Mouse (Mus musculus) layer of hippocampus, adult 9-10 months (tissue): ENCODE measurements around the gene Rptor.

Source experiments
- DNase-seq: peaks from one replicate; pipeline ENCODE4 v3.0.0; 2022; ENCODE audit warnings: low spot score

Gene Rptor

DNA sequence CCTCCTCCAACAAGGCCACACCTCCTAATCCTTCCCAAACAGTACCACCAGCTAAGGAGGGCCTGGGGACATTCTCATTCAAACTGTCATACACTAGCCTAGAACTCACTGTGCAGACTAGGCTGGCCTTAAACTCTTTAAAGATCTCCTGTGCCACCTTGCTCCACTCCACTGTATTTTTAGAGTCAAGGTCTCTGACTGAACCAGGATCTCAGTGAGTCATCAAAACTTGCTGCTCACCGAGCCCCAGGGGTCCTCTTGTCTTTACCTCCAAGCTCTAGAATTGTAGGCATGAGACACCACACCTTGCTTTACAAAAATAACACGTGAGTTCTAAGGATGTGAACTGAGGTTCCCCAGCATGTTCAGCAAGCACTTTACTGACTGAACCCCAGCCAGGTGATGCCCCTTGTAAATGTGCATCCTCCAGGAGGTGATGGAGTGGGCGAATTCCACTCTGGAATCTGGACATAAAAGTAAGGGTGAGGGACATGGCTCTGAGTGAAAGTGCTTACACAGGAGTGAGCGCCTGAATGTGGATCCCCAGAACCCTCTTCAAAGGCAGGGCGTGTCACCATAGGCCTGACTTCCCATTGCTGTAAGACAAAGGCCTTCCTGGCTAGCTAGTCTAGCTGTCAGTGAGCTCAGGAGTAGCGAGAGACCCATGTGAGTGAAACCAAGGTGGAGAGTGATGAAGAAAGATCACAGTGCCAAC, 89.6 kb downstream of the Rptor start:
- no peak for DNase-seq

DNA sequence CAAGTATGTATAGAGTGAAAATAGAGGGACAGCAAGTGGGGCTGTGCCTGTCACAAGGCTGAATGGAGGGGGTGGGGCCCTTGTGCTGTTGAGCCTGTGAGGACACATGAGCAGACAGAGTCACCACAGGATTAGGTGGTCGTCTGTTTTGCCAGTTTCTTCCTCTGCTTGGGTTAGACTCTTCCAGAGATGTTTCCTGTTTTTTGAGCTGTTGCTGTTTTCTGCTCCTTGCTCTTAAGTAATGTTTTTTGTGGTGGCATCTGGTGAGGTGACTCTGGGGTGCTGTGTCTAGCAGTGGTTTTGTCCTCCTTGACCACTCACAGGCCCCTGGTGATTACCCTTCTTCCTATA, 90.2 kb downstream of the Rptor start:
- no peak for DNase-seq

DNA sequence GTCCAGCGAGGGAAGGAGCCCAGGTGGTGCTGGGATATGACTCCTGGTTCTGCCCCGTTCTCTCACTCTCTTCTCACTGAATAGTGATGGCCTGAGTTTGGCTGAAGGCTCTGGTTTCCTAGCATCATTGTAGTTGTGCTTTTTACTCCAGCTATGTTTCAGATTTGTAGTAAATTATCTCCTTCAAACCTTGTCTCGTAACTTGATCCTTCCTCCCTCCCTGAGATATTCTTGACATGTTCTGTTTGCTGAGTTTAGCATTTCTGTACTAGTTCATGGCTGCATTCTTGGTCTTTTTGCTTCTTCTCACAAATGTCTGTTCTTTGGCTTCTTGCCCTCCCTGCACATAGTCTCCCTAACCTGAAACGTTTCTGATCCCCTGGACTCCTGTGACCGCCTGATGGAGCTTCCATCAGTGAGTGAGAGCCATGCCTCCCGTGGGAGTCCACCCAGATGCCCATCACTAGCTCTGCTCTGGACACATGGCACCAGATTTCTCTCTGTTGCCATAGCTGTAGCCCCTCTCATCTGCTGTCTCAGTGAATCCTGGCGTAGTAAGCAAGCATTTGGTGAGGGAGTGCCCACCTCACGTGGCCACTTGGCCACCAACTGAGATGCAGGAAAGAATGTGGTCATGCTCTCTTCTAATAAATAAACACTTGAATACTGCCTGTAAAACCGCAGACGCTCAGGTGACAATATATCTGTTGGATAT, 91.6 kb downstream of the Rptor start:
- no peak for DNase-seq

DNA sequence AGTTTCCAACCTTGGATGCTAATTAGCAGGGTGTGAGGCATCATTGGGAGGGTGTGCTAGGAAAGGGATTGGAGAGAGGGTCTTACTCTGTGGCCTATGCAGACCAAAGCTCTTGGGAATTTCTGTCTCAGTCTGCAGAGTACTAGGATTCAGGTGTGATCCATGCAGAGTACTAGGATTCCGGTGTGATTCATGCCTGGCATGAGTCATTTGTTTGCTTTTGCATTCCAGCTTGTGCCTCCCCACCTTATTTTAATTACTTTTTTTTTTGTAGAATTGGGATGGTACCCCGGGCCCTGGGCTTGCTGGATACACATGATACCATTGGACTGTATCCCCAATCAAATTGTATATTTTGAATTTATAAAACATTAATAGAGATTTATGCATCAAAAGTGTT, 93.7 kb downstream of the Rptor start:
- DNase-seq: no peak

DNA sequence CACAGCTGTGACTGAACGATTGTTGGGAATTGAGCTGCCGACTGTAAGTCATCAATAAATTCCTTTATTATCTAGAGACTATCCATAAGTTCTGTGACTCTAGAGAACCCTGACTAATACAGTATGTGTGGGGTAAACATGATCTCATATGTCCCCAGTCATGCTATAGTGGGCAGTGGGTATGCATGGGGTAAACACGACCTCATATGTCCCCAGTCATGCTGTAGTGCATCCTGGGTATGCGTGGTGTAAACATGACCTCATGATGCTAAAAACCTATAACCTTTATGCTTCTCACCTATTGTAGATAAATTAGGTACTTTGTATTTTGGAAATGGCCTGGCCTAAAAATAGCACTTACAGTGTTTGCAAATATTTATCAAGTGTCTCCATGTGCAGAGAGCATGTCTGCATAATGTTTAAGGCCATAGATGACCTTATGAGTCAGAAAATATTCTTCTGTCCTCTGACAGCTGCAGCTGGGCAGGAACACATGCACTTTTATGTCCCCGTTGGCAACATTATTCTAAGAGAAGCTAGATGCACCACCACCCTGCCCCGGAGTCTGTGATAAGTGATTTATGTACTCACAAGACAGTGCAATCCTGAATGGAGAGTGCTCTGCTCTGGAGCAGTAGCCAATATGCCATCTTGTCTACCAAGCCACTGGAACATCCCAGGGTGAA, 102.8 kb downstream of the Rptor start:
- DNase-seq: no peak

DNA sequence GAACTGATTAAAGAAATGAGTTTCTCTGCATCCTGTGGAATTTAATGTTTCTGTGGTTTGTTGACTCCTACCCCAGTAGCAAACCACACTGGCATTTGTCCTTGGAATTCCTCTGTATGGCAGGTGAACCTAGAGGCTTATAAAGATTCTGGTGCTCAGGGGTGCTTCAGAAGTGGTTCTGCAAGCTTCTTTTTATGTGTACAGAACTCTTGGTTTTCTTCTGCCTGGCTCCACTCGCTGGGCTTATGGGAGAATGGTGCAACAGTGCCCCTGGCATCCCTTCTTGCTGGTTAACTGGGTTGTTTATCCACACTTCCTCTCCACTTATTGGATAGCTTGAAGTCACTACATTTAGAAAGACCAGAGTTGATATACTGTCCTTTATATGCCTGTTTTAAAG, 104.6 kb downstream of the Rptor start:
- DNase-seq: no peak

DNA sequence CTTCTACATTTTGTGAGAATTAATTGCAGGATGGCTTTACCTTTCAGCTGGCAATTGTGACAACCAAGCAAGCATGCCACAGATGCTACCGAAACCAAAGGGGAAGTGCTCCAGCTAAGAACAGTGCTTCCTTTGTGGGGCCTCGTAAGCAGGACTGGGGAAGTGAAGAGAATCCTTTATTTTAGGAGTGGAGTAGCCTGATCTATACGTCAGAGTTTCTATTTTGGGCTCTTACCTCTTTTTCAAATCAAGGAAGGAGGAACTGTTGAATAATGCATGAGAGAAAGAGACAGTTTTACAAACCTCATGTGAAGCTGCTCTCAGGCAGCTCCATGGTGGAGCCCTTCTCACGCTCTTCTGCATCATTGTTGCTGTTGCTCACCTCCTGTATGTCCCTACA, 106.5 kb downstream of the Rptor start:
- DNase-seq: no peak

DNA sequence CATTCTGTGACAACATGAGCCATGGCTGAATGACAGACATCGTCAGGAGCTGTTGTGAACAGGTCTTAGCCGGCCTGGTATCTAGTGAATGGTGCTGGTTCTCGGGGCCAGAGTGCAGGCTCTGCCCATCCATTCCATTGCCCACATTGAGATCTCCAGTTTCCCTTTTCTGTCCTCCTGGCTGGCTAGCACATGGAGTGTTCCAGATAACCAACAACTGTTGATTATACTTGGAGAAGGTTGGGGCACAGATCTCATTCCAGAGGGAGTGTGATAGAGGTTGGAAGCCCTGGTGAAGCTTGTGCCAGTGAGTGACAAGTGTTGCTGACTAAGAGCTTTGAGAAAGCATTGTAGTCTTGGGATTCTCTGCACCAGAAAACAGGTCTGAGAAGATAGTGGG, 107.6 kb downstream of the Rptor start:
- no peak for DNase-seq

DNA sequence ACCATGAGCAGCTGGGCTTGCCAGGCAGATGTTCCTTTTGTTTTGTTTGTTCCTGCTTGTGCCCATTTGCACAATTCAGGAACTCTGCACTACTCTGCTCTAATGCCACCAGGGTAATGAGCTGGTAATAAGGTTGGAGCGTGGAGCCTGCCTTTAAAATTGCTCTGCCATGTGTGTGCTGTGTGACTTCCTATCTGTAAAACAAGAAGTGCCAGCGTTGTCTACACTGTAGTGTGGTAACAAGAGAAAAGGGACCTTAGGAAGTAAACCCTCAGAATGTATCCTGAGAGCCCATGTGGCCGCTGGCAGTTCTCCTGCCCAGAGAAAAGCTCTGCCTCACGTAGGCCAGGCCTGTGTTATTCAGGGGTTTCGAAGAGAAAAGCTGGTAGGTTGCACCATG, 108.1 kb downstream of the Rptor start:
- no peak for DNase-seq

DNA sequence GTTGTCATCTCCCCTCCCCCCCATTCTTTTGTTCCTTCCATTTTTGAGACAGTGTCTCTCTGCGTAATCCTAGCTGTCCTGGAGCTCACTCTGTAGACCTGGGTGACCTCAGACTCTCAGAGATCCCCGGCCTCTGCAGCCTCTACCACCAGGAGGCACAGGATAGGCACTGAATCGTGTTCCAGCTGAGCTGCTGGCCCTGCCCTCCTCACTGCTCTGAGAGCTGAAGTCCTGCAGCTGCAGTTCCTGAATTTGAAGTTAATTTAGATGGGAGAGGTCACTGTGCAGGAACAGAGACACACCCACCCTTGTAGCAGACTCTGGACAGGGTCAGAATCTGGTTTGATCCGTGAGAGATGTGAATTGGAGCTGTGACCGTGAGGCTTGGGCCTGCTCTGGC, 112.7 kb downstream of the Rptor start:
- DNase-seq: no peak

DNA sequence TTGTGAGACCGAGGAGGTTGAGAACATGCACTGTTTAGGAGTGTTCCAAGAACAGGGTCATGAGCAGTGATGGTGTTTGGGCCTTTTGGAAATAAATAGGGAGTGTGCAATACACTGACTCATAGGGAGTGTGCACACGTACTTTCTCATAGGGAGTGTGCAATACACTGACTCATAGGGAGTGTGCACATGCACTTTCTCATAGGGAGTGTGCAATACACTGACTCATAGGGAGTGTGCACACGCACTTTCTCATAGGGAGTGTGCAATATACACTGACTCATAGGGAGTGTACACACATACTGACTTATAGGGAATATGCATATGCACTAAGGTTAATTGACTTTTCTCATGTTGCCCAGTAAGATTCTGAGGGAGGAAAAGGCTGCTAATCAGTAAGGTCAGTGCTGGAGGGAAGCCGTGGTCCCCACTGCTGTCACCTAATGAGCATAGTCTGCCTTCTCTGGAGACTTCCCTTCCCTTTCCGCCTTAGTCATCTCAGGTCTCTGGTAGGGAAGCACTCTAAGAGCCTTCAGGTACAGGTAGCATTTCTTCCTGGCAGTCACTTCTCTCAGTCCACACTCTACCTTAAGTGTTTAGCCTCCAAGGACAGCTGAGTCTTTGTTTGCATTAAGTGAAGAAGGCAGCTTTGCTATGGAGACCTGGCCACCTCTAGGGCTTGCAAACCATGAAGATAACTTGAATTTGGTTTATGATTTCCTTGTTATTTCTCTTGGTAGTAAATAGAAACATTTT, 113.3 kb downstream of the Rptor start:
- no peak for DNase-seq

DNA sequence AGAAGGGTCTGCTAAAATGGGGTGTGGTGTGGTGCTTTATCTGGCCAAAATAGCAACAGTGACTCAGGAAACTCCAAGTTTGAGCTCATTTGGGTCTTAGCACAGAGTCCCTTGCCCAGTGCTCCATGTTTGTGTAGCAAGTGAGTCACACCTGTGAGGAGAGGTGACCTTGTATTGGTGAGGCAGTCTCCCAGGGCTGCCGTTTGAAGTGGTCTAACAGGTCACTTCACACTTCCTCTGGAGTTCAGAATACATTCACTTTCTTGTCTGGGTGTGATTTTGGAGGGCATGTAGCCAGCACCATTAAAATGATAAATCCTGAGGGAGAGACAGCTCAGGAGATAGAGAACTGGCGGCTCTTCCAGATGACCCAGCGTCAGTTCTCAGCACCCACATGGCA, 115.4 kb downstream of the Rptor start:
- no peak for DNase-seq

DNA sequence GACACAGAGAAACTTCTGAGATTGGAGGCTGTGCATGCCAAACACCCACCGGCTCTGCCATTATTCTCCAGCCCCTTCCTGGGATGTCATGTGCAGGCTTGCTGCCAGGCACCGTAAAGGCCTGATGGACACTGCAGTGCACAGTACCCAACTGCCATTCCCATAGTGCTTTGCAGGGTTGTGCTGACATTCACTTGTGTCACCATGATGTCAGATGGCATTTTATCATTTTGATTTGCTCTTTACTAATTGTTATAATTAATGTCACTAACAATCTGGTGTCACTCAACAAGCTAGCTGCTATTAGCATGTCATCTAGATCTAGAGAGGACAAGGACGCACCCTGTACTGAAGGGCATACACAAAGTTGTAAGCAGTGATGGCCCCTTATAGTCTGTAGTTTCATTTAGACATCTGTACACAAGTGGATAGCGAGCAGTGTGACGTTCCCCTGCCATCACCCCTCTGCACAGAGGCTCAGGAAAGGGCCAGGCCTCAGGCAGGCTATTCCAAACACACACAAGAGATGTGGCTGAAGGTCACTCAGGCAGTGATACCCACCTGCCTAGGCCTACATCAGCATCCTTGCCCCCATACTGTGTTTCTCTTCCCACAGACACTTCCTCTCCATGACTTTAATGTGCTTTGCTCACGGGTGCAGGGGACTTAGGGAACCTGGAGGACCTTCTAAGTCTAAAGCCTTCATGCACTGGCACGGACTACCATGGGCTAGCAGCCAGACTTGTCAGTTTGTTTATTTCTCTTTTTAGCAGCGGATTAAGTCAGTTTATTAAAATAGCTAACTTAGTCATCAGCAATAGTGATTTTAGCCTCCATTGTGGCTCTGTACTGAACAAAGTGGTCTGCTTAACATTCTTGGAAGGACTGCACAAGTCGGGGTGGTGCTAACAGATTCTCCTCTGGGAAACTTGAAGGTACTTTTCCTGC, 117.7 kb downstream of the Rptor start:
- DNase-seq: no peak

DNA sequence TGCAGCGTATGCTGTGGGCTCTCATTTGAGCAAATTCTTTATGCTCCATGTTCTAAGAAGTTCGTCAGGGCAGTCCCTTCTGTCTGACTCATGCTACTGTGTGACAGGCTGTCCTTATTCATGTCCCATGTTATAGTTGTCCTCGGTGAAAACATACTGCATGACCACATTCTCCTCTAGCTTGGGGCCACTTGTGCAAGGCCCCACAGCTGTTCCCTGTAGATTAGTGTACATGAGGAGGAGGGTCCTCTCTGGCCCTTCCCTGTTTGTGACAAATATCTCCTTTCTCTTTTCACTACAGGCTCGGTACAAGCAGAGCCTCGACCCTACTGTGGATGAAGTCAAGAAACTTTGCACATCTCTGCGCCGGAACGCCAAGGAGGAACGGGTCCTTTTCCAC, 122.0 kb downstream of the Rptor start:
- no peak for DNase-seq

DNA sequence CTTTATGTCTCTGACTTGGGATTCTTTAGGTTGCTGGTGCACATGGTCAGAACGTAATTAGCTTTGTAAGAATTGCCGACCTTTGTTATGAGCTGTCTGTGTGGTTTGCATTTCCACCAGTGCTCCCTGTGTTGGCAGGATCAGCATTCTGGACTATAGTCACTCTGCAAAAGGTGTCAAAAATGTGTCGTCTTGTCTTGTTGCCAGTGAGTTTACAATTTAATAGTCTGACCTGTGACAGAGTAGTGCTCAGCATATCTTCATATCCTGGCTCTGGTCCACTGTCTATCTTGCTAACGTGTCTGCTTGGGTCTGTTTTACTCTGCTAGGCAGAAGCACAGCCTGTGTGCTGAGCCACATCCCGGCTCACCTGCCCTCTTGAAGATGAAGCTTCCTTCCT, 128.7 kb downstream of the Rptor start:
- no peak for DNase-seq

DNA sequence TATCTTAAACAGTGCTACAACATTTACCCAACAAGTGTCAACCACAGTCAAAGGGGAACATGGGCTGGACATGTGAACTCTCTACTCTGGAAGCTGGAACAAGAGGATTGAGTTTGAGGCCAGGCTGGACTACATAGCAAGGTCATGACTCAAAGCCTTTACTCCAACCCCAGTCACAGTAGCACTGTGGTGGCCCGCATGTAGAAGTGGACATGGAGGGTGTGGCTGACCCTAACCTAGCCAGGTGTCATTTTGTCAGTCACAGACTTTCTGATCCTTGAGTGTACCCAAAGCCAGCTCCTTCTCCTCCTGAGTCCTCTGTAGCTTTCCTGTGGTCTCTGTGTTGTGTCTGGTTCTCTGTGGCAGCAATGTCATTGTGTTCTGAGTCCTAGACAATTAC, 129.7 kb downstream of the Rptor start:
- no peak for DNase-seq

DNA sequence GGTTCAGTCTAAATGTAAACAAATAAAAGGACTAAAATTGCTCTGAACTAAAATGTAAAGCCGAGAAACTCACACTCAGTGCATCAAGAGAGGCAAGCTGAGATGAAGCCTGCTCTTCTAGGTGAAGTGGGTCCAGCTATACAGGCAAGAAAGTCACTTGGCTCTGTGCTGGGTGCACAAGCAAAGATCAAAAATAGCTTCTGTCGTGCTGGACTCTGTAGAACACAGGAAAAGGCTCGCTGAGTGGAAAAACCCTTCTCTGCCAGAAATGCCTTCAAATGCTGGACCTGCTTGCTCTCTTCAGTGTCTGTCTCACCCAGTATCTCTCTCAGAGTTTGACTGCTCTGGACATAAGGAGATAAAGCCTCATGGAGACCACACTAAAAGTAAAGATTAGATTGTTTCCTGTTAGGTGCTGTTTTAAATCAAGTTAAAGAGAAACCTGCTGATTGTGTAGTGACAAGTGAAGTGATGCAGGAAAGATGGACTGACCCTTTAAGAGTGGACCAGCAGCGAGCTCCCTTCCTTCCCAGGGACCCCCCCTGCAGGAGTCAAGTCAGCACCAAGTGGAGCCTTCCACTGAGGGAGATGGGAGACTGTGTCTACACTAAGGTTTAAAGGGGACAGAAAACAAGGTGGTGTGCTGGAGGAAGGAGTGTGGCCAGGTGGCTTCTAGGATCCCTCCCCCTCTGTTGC, 130.4 kb downstream of the Rptor start:
- no peak for DNase-seq

DNA sequence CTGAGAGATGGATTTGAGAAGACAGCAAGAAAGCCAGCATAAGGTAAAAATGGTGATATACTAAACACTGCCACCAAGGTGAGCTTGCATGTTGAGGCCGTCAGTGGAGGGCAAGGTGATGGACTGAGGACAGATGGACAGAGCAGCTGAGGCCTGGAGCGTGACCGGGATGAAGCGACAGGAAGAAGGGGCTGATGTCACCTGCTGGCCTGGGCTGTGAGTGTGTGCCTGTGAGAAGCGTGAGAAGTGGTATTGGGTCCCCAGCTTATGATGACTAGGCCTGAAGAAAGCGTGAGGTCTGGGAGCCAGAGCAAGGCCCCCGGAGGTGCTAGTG, 130.9 kb downstream of the Rptor start:
- no peak for DNase-seq

DNA sequence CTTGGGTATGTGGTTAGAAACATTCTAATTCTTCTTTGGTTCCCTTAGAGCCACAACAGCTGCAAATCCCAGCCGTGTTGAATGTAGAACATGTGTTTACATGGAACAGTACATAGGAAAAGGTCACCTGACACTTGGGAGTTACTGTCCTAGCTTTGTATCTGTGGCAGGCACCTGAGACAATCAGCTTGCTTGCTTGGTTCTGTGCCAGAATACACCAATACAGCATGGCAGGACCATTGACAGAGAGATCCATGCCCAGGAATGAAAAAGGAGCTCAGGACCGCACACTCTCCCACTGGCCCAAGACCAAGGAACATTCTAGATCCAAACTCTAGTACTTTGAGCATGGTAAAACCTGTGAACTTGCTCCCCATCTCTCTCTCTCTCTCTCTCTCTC, 132.4 kb downstream of the Rptor start:
- no peak for DNase-seq

DNA sequence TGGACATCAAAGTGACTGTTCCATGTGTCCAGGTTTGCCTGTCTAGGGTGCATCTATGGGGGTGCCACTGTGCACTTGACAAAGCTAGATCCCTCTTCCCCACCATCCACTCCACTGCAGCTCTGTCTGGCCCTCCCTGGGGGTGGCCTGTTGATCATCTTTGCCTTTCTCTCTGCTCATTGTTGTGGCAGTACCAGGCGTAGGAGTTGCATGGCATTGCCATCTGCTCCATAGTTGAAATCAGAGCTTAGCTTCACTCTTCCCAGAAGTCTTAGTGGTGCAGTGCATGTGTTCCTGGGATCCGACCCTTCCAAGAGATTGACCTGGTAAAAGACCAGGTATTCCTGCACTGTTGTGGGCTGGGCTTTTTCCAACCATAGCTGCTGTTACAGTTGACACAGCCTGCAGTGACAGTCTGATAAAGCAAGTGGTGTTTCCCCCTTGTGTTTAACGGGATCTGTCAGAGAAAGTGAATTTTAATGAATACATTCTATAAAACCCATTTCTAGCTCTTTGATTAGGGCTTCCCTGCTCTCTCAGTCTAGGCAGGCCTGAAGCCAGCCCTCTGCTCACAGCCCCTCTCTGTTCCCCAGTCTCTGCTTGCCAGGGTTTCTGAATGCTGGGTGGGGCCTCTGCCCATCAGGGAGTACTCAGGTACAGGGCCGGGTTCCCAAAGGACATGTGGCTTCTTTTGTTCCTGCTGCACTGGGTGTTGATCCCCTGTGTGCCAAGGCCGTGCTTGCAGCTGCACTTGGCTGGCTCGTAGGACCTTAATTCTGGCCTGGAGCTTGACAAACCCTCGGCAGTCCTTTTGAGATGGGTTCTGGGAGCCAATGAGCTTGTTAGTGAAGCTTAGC, 136.5 kb downstream of the Rptor start:
- DNase-seq: no peak
